Mouse (Mus musculus): Measurements from ENCODE around the gene Svop. TPM values are rescaled to one million over a fixed set of nuclear protein-coding genes. Genes with fewer than 3 reads are reported as not detected.

The Svop gene
- polyA plus RNA-seq, 1 experiment from 2014 or later, result not detected

DNA sequence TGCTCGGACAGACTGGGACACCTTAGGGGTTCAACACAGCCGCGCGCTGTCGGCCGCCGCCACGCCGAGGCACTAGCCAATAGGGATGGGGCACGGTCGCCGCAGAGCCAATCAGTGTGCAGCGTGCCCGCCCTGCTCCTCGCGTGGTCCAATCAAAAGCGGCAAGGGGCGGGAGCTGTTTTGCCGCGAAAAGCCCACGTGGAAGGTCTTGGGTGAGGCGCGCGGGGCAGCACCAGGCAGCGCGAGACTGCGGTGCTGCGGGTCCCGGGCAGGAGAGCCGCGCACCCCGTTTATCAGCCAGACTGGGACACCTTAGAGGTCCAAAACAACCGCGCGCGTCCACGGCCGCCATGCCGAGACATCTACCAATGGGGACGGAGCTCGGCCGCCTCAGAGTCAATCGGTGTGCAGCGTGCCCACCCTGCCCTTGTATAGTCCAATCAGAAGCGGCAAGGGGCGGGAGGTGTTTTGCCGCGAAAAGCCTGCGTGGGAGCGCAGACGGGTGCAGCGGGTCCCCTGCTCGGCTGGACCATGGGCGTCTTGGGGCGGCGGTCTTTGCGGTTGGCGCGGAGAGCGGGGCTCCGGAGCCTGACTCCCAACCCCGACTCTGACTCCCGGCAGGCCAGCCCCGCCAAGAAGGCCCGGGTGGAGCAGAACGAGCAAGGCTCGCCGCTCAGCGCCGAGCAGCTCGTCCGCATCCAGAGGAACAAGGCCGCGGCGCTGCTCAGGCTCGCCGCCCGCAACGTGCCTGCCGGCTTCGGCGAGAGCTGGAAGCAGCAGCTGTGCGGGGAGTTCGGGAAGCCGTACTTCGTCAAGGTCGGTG, 39.5 kb upstream of the Svop start:
- peak overlapping the region; percentile 66; the same call in 1 of the 2 replicates for H3K27ac ChIP-seq (ENCODE audit: low read depth, low read length)
- H3K4me2 ChIP-seq (replicated peaks; ENCODE audit: low read depth, low read length), result peak overlapping the region; percentile 94
- peak overlapping the region; percentile 89 for H3K4me3 ChIP-seq (ENCODE audit: low read length)
- H3K27me3 ChIP-seq (ENCODE audit: control insufficient read depth, insufficient read depth, low read length), result no peaks in the 10 kb centered on the region
- ATAC-seq (ENCODE audit: low FRiP score, low TSS enrichment), result peak; percentile 96
- under 1% methylated on average over 86 of the region's 87 CpGs for WGBS
- H3K9me3 ChIP-seq (ENCODE audit: control insufficient read depth, low read length), result no peaks in the 10 kb centered on the region
- peaks cover 12% of the 10 kb centered on the region for H3K4me1 ChIP-seq (ENCODE audit: control insufficient read depth, insufficient read depth, low read length)
- H3K9ac ChIP-seq (ENCODE audit: low read depth, low read length), result peak overlapping the region; percentile 66
- peaks cover 20% of the 10 kb centered on the region for H3K36me3 ChIP-seq (ENCODE audit: control insufficient read depth, insufficient read depth, low read length)

DNA sequence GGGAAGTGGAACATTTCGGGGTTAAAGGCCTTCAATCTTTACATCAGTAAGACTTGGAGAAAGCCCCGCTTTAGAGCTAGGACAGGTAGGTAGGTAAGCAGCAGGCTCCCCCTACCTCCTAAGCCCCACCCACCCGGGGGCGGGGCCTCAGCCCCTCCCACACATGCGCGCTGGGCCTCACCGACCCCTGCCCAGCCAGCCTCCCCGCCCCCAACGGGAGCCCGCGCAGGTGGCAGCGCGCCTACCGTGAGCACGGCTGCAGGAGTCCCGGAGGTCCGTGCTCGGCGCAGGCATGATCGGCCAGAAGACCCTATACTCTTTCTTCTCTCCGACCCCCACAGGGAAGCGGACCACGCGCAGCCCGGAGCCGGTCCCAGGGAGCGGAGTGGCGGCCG, 38.8 kb upstream of the Svop start, which contains the start of gene Ung:
Gene Ung, plus strand, starts transcription at position 176 of the 395 bp plus-strand sequence.
- peak within 1 kb of the TSS; percentile 94 for H3K4me2 ChIP-seq (replicated peaks; ENCODE audit: low read depth, low read length)
- H3K36me3 ChIP-seq (ENCODE audit: control insufficient read depth, insufficient read depth, low read length), result peaks cover 18% of the 10 kb centered on the region; the same call in 1 of the 2 replicates
- peak; percentile 48 for ATAC-seq (ENCODE audit: low FRiP score, low TSS enrichment)
- H3K9ac ChIP-seq (ENCODE audit: low read depth, low read length), result peak within 1 kb of the TSS; percentile 66
- no peaks in the 10 kb centered on the region for H3K27me3 ChIP-seq (ENCODE audit: control insufficient read depth, insufficient read depth, low read length)
- H3K4me3 ChIP-seq (ENCODE audit: low read length), result peak within 1 kb of the TSS; percentile 89
- peaks cover 12% of the 10 kb centered on the region for H3K4me1 ChIP-seq (ENCODE audit: control insufficient read depth, insufficient read depth, low read length)
- under 1% methylated on average over 27 of the region's 29 CpGs for WGBS
- peak within 1 kb of the TSS; percentile 66; the same call in 1 of the 2 replicates for H3K27ac ChIP-seq (ENCODE audit: low read depth, low read length)
- H3K9me3 ChIP-seq (ENCODE audit: control insufficient read depth, low read length), result no peaks in the 10 kb centered on the region

DNA sequence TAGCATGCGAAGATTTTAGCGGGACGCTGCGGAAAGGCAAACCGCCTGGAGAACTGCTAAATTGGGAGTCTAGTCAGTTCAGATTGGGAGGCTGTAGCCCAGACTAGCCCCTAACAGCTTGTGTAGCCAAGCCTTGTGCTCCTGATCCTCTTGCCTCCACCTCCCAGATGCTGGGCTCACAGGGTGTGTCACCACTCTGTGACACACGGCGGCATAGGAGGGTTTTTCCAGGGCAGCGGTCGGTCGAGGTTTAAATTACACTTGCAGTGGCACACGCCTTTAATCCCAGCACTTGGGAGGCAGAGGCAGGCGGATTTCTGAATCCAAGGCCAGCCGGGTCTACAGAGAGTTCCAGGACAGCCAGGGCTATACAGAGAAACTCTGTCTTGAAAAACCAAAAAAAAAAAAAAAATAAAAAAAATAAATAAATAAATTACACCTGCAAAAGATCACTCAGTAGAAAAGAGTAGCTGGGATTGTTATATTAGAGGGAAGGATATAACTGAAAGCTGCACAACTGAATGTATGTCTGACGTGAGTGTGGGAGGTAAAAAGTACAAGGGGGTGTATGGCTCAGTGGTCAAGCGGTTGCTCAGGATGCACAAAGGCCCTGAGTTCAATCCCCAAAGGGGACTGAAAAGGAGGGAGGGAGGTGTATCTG, 38.3 kb upstream of the Svop start:
- no peaks in the 10 kb centered on the region for H3K27me3 ChIP-seq (ENCODE audit: control insufficient read depth, insufficient read depth, low read length)
- peaks cover 20% of the 10 kb centered on the region; the same call in 1 of the 2 replicates for H3K36me3 ChIP-seq (ENCODE audit: control insufficient read depth, insufficient read depth, low read length)
- no peaks in the 10 kb centered on the region for H3K9me3 ChIP-seq (ENCODE audit: control insufficient read depth, low read length)
- no peak for ATAC-seq (ENCODE audit: low FRiP score, low TSS enrichment)
- peak overlapping the region; percentile 94 for H3K4me2 ChIP-seq (replicated peaks; ENCODE audit: low read depth, low read length)
- peaks cover 12% of the 10 kb centered on the region for H3K4me1 ChIP-seq (ENCODE audit: control insufficient read depth, insufficient read depth, low read length)
- peak overlapping the region; percentile 89 for H3K4me3 ChIP-seq (ENCODE audit: low read length)
- H3K27ac ChIP-seq (ENCODE audit: low read depth, low read length), result no peak overlapping the region
- H3K9ac ChIP-seq (ENCODE audit: low read depth, low read length), result peak overlapping the region; percentile 66; the same call in 1 of the 2 replicates
- 77% methylated on average over 15 of the region's 15 CpGs for WGBS

DNA sequence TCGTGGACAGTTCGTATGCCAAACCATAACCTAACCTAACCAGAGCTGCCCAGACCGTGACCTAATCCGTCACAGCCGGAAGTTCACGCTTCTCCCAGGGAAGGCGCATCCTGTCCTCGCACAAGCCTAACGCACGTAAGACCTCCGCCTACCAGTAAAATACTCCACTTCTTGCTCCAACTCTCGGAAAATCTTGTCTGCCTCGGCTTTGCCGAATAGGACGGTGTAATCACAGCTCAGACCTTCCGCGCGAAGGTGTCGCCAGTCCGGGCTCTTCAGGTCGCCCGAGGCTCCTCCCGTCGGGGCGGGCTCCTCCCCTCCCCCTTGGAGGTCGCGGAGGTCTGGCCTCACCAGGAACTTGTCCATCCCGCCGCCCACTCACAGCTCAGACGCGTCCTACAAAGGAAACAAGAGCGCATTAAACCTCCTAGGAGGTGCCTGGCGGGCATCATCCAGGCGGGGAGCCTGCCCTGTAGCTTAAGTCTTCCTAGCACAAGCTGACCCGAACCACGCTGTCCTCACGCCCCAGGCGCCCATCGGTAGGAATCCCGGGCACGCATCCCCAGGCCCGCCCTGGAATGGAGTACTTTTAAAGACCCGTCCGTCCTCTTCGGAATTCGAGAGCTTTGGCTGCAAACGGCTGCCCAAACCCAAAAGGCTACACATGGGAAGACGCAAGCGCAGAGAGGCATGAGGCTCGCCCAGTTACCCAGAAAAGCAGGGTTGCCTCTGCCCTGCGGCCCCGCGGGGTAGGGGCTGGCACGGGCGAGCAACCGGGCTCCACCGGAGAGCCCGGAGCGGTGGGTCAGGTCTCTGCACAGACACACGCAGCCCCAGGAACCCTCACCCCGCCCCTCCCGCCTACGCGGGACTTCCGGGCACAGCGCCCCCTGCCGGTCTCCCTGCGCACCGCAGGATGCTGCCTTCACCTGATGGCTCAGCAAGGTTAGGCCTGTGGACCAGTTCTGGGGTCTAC, 36.3 kb upstream of the Svop start, which contains the start of gene Alkbh2:
Gene Alkbh2, minus strand, starts transcription at position 845 of the 976 bp plus-strand sequence.
- peak within 1 kb of the TSS; percentile 64 for H3K4me3 ChIP-seq (ENCODE audit: low read length)
- peak within 1 kb of the TSS; percentile 96 for H3K27ac ChIP-seq (ENCODE audit: low read depth, low read length)
- peaks cover 8% of the 10 kb centered on the region for H3K4me1 ChIP-seq (ENCODE audit: control insufficient read depth, insufficient read depth, low read length)
- peak within 1 kb of the TSS; percentile 76 for H3K9ac ChIP-seq (ENCODE audit: low read depth, low read length)
- H3K36me3 ChIP-seq (ENCODE audit: control insufficient read depth, insufficient read depth, low read length), result peaks cover 22% of the 10 kb centered on the region; the same call in 1 of the 2 replicates
- H3K4me2 ChIP-seq (replicated peaks; ENCODE audit: low read depth, low read length), result peak within 1 kb of the TSS; percentile 94
- 1% methylated on average over 69 of the region's 69 CpGs for WGBS
- no peaks in the 10 kb centered on the region for H3K9me3 ChIP-seq (ENCODE audit: control insufficient read depth, low read length)
- no peaks in the 10 kb centered on the region for H3K27me3 ChIP-seq (ENCODE audit: control insufficient read depth, insufficient read depth, low read length)
- peak; percentile 40 for ATAC-seq (ENCODE audit: low FRiP score, low TSS enrichment)

GRCm38 (mm10) chr5:114126499-114127244, 35.3 kb upstream of the Svop start:
- Histone ChIP-seq H3K27me3 (ENCODE audit: control insufficient read depth, insufficient read depth, low read length) (no peaks in the 10 kb centered on the region), H3K27ac (ENCODE audit: low read depth, low read length) (no peak overlapping the region), H3K9me3 (ENCODE audit: control insufficient read depth, low read length) (no peaks in the 10 kb centered on the region), H3K36me3 (ENCODE audit: control insufficient read depth, insufficient read depth, low read length) (peaks cover 31% of the 10 kb centered on the region), H3K9ac (ENCODE audit: low read depth, low read length) (no peak overlapping the region), H3K4me2 (replicated peaks; ENCODE audit: low read depth, low read length) (peak overlapping the region; percentile 94; the same call in 1 of the 2 replicates), H3K4me1 (ENCODE audit: control insufficient read depth, insufficient read depth, low read length) (no peaks in the 10 kb centered on the region; the same call in 1 of the 2 replicates), H3K4me3 (ENCODE audit: low read length) (no peak overlapping the region)
- no peak for ATAC-seq (ENCODE audit: low FRiP score, low TSS enrichment)
- 81% methylated on average over 7 of the region's 7 CpGs for WGBS

DNA sequence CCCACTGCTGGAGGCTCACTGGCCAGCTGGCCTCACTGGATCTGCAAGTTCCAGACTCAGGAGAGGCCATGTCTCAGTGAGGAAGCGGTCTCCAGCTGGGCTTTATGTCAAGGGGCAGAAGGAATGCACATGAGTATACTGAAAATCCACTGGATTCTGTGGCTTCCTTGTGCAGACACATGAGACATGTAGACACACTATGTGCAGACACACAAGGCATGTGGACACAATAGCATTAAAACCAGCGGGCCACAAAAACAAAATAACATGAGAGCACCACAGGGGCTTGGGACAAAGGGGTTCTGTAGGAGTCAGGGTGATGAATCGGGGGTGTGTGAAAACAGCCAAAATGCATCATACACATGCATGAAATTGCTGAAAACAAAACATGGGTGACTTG, 34.6 kb upstream of the Svop start:
- WGBS, result 91% methylated on average over 3 of the region's 3 CpGs
- no peaks in the 10 kb centered on the region for H3K9me3 ChIP-seq (ENCODE audit: control insufficient read depth, low read length)
- no peak for ATAC-seq (ENCODE audit: low FRiP score, low TSS enrichment)

DNA sequence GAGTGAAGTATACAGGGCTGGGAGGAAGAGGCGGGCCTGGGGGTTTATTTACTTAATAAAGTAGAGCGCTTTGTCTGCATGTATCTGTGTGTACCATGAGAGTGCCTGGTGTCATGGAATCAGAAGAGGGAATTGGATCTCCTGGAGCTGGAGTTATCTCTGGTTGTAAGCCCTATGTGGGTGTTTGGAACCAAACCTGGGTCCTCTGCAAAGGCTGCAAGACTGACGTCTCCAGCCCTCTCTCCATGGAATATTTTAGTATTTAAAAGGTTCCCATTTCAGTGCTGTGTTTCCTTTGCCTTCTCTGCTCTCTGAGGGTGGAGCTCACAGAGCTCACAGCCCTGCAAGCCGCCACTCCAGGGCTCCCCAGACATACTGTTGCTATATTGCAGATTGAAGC, 28.4 kb upstream of the Svop start:
- WGBS, result 91% methylated on average over 4 of the region's 4 CpGs
- no peak for ATAC-seq (ENCODE audit: low FRiP score, low TSS enrichment)
- no peaks in the 10 kb centered on the region for H3K9me3 ChIP-seq (ENCODE audit: control insufficient read depth, low read length)
- no peak overlapping the region for H3K9ac ChIP-seq (ENCODE audit: low read depth, low read length)
- H3K4me2 ChIP-seq (replicated peaks; ENCODE audit: low read depth, low read length), result no peak overlapping the region
- no peak overlapping the region for H3K27ac ChIP-seq (ENCODE audit: low read depth, low read length)
- peaks cover 69% of the 10 kb centered on the region for H3K36me3 ChIP-seq (ENCODE audit: control insufficient read depth, insufficient read depth, low read length)
- H3K4me1 ChIP-seq (ENCODE audit: control insufficient read depth, insufficient read depth, low read length), result no peaks in the 10 kb centered on the region
- H3K4me3 ChIP-seq (ENCODE audit: low read length), result no peak overlapping the region
- no peaks in the 10 kb centered on the region for H3K27me3 ChIP-seq (ENCODE audit: control insufficient read depth, insufficient read depth, low read length)

More for the DNA sequence above, 34.6 kb upstream of the Svop start:
- no peak overlapping the region for H3K4me3 ChIP-seq (ENCODE audit: low read length)
- peaks cover 37% of the 10 kb centered on the region for H3K36me3 ChIP-seq (ENCODE audit: control insufficient read depth, insufficient read depth, low read length)
- no peak overlapping the region for H3K27ac ChIP-seq (ENCODE audit: low read depth, low read length)
- H3K4me1 ChIP-seq (ENCODE audit: control insufficient read depth, insufficient read depth, low read length), result no peaks in the 10 kb centered on the region
- H3K9ac ChIP-seq (ENCODE audit: low read depth, low read length), result no peak overlapping the region
- H3K4me2 ChIP-seq (replicated peaks; ENCODE audit: low read depth, low read length), result no peak overlapping the region
- no peaks in the 10 kb centered on the region for H3K27me3 ChIP-seq (ENCODE audit: control insufficient read depth, insufficient read depth, low read length)

GRCm38 (mm10) chr5:114116586-114116985, 25.2 kb upstream of the Svop start:
- no peak overlapping the region for H3K27ac ChIP-seq (ENCODE audit: low read depth, low read length)
- no peak for ATAC-seq (ENCODE audit: low FRiP score, low TSS enrichment)
- whole genome bisulfite sequencing, result 77% methylated on average over 7 of the region's 7 CpGs
- H3K4me3 ChIP-seq (ENCODE audit: low read length), result no peak overlapping the region
- H3K9ac ChIP-seq (ENCODE audit: low read depth, low read length), result no peak overlapping the region
- H3K36me3 ChIP-seq (ENCODE audit: control insufficient read depth, insufficient read depth, low read length), result peaks cover 65% of the 10 kb centered on the region
- no peaks in the 10 kb centered on the region for H3K27me3 ChIP-seq (ENCODE audit: control insufficient read depth, insufficient read depth, low read length)
- no peaks in the 10 kb centered on the region for H3K9me3 ChIP-seq (ENCODE audit: control insufficient read depth, low read length)
- H3K4me2 ChIP-seq (replicated peaks; ENCODE audit: low read depth, low read length), result no peak overlapping the region
- H3K4me1 ChIP-seq (ENCODE audit: control insufficient read depth, insufficient read depth, low read length), result no peaks in the 10 kb centered on the region

Measured in kidney, embryonic 14.5 days (tissue).